Mouse (Mus musculus) CH12.LX (cell line): ENCODE measurements around the gene Chst11.

Experiments
- CHD1 ChIP-seq: IDR thresholded peaks from 2 replicates; pipeline ENCODE4 v1.6.1; 2012; ENCODE audit warnings: low read depth, low read length, improper control_type of control experiment, inconsistent platforms
- CHD2 ChIP-seq: IDR thresholded peaks from 2 replicates; pipeline ENCODE4 v1.6.1; 2011; ENCODE audit warnings: low read length, improper control_type of control experiment
- CTCF ChIP-seq, 2 experiments: IDR thresholded peaks in 1 of 2; conservative IDR thresholded peaks in 1 of 2; 2 replicates each; pipeline ENCODE4 v1.5.1; 2011 to 2012; ENCODE audit warnings: low read depth in 2 of 2, low read length in 2 of 2, improper control_type of control experiment in 1 of 2, inconsistent platforms in 1 of 2, mild to moderate bottlenecking in 1 of 2, moderate library complexity in 1 of 2
- ELF1 ChIP-seq: IDR thresholded peaks from 2 replicates; pipeline ENCODE4 v1.6.1; 2014; ENCODE audit warnings: low read depth, mild to moderate bottlenecking, inconsistent platforms, low read length, improper control_type of control experiment
- EP300 ChIP-seq: IDR thresholded peaks from 2 replicates; pipeline ENCODE4 v1.6.1; 2011; ENCODE audit warnings: low read length, improper control_type of control experiment
- GABPA ChIP-seq: IDR thresholded peaks from 2 replicates; pipeline ENCODE4 v1.6.1; 2012; ENCODE audit warnings: low read depth, low read length, improper control_type of control experiment, inconsistent platforms; ENCODE audit not compliant: insufficient replicate concordance
- HCFC1 ChIP-seq: IDR thresholded peaks from 2 replicates; pipeline ENCODE4 v1.6.1; 2012; ENCODE audit warnings: low read depth, mild to moderate bottlenecking, inconsistent platforms, low read length, improper control_type of control experiment
- MAZ ChIP-seq: IDR thresholded peaks from 2 replicates; pipeline ENCODE4 v1.6.1; 2012; ENCODE audit warnings: low read depth, mild to moderate bottlenecking, inconsistent platforms, low read length, improper control_type of control experiment, moderate library complexity
- MYC ChIP-seq: IDR thresholded peaks from 2 replicates; pipeline ENCODE4 v1.6.1; 2011; ENCODE audit warnings: low read depth, mild to moderate bottlenecking, improper control_type of control experiment, low read length
- POLR2A ChIP-seq: IDR thresholded peaks from 2 replicates; pipeline ENCODE4 v1.6.1; 2011; ENCODE audit warnings: low read depth, mild to moderate bottlenecking, improper control_type of control experiment, low read length
- RAD21 ChIP-seq: IDR thresholded peaks from 2 replicates; pipeline ENCODE4 v1.6.1; 2011; ENCODE audit warnings: low read depth, mild to moderate bottlenecking, low read length, improper control_type of control experiment, moderate library complexity
- RCOR1 ChIP-seq: conservative IDR thresholded peaks from 2 replicates; pipeline ENCODE4 v1.6.1; 2012; ENCODE audit warnings: low read depth, mild to moderate bottlenecking, inconsistent platforms, low read length, improper control_type of control experiment
- USF1 ChIP-seq: IDR thresholded peaks from 2 replicates; pipeline ENCODE4 v1.6.1; 2014; ENCODE audit warnings: low read depth, mild to moderate bottlenecking, inconsistent platforms, low read length, improper control_type of control experiment

DNA sequence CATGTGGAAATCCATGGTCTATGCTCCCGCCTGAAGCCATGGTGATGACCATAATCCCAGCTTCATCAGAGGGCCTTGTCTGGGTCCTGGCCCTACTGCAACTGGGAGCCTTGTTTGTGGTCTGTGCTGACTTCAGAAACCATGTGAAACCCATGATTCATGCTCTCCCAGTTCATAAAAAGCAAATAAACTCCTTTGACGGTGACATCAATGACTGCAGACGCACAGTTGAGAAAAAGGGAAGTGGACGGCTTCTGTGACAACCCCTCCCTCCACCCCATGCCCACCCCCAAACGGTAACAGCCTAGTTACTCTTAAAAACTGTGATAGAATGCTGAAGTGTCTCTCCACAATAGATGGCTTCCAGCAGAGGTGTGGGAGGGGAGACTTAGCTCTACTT lies 230.3 kb downstream of the Chst11 start:
- TF ChIP-seq CTCF (conservative IDR thresholded peaks at IDR 0.05 in 1 of 2, IDR thresholded peaks at IDR 0.05 in 1 of 2; ENCODE audit: low read depth in 2 of 2, low read length in 2 of 2) = no peak
- TF ChIP-seq ELF1 = no peak
- no peak for TF ChIP-seq EP300
- no peak for TF ChIP-seq MAZ
- TF ChIP-seq GABPA = no peak
- TF ChIP-seq MYC = no peak
- no peak for TF ChIP-seq HCFC1
- no peak for TF ChIP-seq RAD21
- TF ChIP-seq CHD2 = no peak
- no peak for TF ChIP-seq POLR2A
- no peak for TF ChIP-seq RCOR1
- no peak for TF ChIP-seq CHD1
- TF ChIP-seq USF1 = no peak
